In the genomic region with DNA sequence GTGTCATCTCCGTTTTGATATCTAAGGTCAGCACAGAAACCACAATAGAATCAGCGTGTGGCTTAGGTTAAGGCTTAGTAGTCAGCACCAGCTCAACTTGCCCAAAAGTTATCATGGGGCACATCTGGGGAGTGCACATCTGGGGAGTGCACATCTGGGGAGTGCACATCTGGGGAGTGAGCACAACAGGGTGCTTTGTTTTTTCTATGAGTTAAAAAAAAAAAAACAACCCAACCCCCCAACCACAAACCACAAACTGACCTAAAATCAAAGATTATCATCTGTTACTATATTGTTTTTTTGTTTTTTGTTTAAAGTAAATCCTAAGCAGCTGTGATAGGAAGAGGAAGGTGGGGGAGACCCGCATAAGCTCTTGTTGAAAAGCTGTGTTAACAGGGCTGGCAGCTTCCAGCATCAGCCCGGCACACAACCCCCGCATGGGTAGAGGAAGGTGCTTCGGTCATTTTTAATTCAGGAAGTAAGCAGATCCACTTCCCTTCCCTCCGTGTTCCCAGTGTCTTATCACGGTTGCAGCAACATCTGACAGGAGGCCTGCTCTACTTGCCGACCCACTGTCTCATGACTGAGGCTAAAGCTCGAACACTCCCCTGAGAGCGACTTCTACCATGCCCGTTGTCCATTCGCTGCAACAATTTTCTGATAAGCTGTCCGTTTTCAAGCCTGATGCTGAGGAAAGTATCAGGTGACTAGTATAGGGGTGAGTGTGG, we compare ENCODE assay signal across 13 mouse cellular contexts. TPM values are rescaled to one million over a fixed set of nuclear protein-coding genes. Genes with fewer than 3 reads are reported as not detected.
A peak's percentile ranks its signal among the peaks of the same experiment; 100 is the strongest.
DNase-seq lines count a peak whose midpoint lies in the region; ATAC-seq lines count a peak whose summit lies in the region.
"Had no signal": no experiment of that assay in that cellular context is flagged by ENCODE, and none has a peak within 500 bp of the region (broad histone marks: within the 10 kb centered on the region; RNA-seq: fewer than 3 reads in every experiment).

No protein-coding gene starts in this region.

- intact Hi-C loops in gastrocnemius, postnatal 14 days (cut with DNase I; ENCODE audit: low total_unique reads): no loop called here

- H3K36me3 ChIP-seq in liver, embryonic 12.5 days: peaks cover 52% of the 10 kb centered on the region
- H3K36me3 ChIP-seq: limb, embryonic 12.5 days had no signal

- H3K27ac ChIP-seq in liver, embryonic 12.5 days: no peak overlapping the region
- H3K27ac ChIP-seq: limb, embryonic 12.5 days; macrophage had no signal

- peak overlapping the region; percentile 22; the same call in 1 of the 2 replicates for H3K4me2 ChIP-seq in liver, embryonic 12.5 days
- H3K4me2 ChIP-seq: limb, embryonic 12.5 days had no signal

- no peak overlapping the region for H3K4me3 ChIP-seq in liver, embryonic 12.5 days
- H3K4me3 ChIP-seq: limb, embryonic 12.5 days; myocyte had no signal

- no peaks in the 10 kb centered on the region for H3K9me3 ChIP-seq in liver, embryonic 12.5 days (replicated peaks)
- H3K9me3 ChIP-seq: limb, embryonic 12.5 days had no signal

- H3K4me1 ChIP-seq in liver, embryonic 12.5 days: peaks cover 35% of the 10 kb centered on the region
- H3K4me1 ChIP-seq: limb, embryonic 12.5 days had no signal

- DNase-seq in layer of hippocampus, adult 11-12 months (ENCODE audit: low spot score): peak; percentile 15
- no peak for DNase-seq in layer of hippocampus, adult 18-20 months (ENCODE audit: low spot score in 2 of 2)
- DNase-seq in thymus, postnatal 14 days: peak; percentile 64
- DNase-seq in lung, postnatal 36 days: no peak
- no peak for DNase-seq in gastrocnemius, postnatal 14 days
- DNase-seq: adrenal gland, adult 2 months had no signal

- H3K27me3 ChIP-seq in liver, embryonic 12.5 days (replicated peaks): no peaks in the 10 kb centered on the region
- H3K27me3 ChIP-seq: limb, embryonic 12.5 days had no signal

- no peak overlapping the region for H3K9ac ChIP-seq in liver, embryonic 12.5 days
- H3K9ac ChIP-seq: limb, embryonic 12.5 days had no signal

- 16% methylated on average over 14 of the region's 14 CpGs for WGBS in liver, embryonic 12.5 days (ENCODE audit: insufficient replicate concordance)

- ATAC-seq in activated CD4-positive, CD25-positive, alpha-beta regulatory T cell, adult 4 months: peak; percentile 24
- ATAC-seq in liver, embryonic 12.5 days: peak; percentile 65
- no peak for ATAC-seq in erythroid progenitor cell, adult 5-6 weeks (replicated peaks; ENCODE audit: low FRiP score, poor library complexity, severe bottlenecking)
- ATAC-seq: inflammation-experienced regulatory T-cells, adult 6 months had no signal

RNA-seq across cellular contexts. Expression of gene Asah2, which starts 30.5 kb away (rescaled TPM):
- 1 to 10 TPM; 8.3 to 8.9 TPM for total RNA-seq in layer of hippocampus, adult 18-20 months (2021)
- 1 to 10 TPM; 1.2 to 1.8 TPM for polyA plus RNA-seq in activated CD4-positive, CD25-positive, alpha-beta regulatory T cell, adult 4 months (2017; shearing (Covaris generic))
- 0.48 TPM in 2 replicates for polyA plus RNA-seq in liver, embryonic 12.5 days (2016; fragmentation: Nextera tagmentation; extraction: Ambion mirVana)
- 0.72 and 4.2 TPM in 2 replicates for total RNA-seq in erythroid progenitor cell, adult 5-6 weeks (2015; ENCODE audit: low replicate concordance)
- total RNA-seq in erythroid progenitor cell, adult 5-6 weeks (2017; ENCODE audit: low replicate concordance): 0.77 and 4.8 TPM in 2 replicates
- total RNA-seq in gastrocnemius, postnatal 14 days (2021): 1 to 10 TPM; 6.4 to 6.6 TPM

Comparison
In these comparisons a context has a peak if more than half of its experiments do, and no peak if none do; other contexts are left out.
1. DNase-seq: peak in layer of hippocampus, adult 11-12 months (single experiment) and thymus, postnatal 14 days (single experiment); none in layer of hippocampus, adult 18-20 months (0 of 2), lung, postnatal 36 days (single experiment) and gastrocnemius, postnatal 14 days (single experiment).